Mouse (Mus musculus) adrenal gland, postnatal 36 days (tissue): ENCODE results near the gene Pim1. TPM values are rescaled to one million over a fixed set of nuclear protein-coding genes. Genes with fewer than 3 reads are reported as not detected.
A peak's percentile ranks its signal among the peaks of the same experiment; 100 is the strongest.

Source experiments
- DNase-seq, 2 experiments: peaks; one replicate each; pipeline ENCODE4 v3.0.0; 2021; ENCODE audit warnings: mixed read lengths in 1 of 2
- total RNA-seq, 2 experiments: library from RNA; stranded (reverse); gene quantifications; 2 replicates each; pipeline ENCODE4 v1.2.3; 2021

The Pim1 gene
- total RNA-seq, 2 experiments from 2014 or later = 162 to 206 TPM

DNA sequence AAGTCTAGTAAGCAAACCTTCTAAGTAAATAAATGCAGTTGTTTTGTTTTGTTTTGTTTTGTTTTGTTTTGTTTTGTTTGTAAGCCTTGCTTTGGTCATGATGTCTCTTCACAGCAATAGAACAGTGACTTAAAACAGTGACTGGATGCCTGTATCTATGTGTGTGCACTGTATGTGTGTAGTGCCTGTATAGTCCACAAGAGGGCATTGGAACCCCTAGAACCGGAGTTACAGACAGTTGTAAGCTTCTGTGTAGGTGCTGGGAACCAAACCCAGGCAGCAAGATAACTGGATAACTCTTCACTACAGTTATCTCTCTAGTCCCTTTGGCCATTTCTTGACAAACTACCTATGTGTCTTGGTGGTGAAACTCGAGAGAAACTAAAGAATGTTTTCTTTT lies 35.1 kb downstream of the Pim1 start:
- no peak for DNase-seq

GRCm38 (mm10) chr17:29528568-29529187 lies 38.1 kb downstream of the Pim1 start:
- peak; percentile 37 to 63 for DNase-seq

DNA sequence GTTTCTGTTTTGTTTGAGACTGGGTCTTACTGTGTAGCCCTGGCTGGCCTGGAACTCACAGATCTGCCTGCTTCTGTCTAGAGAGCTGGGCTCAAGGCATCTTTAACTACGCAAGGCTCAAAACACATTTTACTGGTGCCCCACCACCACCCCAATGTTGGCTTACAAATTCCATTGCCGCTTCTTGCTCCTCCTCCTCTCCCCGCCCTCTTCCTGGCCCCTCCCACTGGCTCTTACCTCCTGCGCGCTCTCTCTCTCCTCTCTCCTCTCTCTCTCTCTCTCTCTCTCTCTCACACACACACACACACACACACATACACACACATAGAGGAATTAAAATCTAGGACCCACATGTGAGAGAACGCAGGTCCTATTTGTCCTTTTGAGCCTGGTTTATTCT lies 40.0 kb downstream of the Pim1 start:
- no peak for DNase-seq

GRCm38 (mm10) chr17:29531278-29531677 lies 40.7 kb downstream of the Pim1 start:
- no peak for DNase-seq

- DNase-seq = no peak
These were observed 41.3 kb downstream of the Pim1 start for GRCm38 (mm10) chr17:29531757-29532384.

DNA sequence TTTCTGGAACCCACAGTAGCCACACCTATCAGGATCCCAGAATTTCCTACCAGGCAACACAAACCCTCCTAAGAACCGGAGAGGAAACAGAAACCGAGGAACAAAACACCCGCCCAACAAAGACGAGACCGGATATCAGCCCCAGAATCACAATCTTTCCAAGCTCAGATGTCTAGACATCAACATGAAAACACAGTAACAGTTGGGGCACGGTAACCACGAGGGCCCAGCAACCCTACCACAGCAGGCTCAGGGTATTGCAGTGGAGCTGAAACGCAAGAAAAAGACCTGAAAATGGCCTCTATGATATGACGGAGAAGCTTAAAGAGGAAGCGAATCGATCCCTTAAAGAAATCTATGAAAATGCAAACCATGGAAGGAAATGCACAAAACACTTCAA lies 43.3 kb downstream of the Pim1 start:
- DNase-seq = no peak

DNA sequence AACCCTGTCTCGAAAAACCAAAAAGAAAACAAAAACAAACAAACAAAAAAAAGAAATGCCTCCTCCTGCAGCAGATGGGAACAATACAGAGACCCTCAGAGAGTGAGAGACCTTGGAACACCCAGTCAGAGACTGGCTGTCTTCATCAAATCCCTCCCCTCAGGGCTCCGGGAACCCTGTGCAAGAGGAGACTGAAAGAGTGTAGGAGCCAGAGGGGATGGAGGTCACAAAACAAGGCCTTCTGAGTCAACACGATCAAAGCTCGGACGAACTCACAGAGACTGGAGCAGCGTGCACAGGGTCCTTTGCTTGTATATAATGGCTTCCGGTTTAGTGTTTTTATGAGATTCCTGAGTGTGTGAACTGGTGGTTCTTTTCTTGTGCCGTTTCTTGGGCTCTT lies 49.9 kb downstream of the Pim1 start:
- DNase-seq = peak; percentile 34 to 59

- peak; percentile 88 to 91 for DNase-seq
These were observed 50.9 kb downstream of the Pim1 start for GRCm38 (mm10) chr17:29541419-29541818.

GRCm38 (mm10) chr17:29542831-29543690 lies 52.5 kb downstream of the Pim1 start:
- peak in 1 of 2 experiments; percentile 28 for DNase-seq

- no peak for DNase-seq
These were observed 53.5 kb downstream of the Pim1 start for GRCm38 (mm10) chr17:29544064-29544463.

- DNase-seq = no peak
These were observed 54.7 kb downstream of the Pim1 start for GRCm38 (mm10) chr17:29545241-29545640.

Other genes starting within 250 kb of the Pim1 start
- 10 to 100 TPM; 20.4 to 25.3 TPM for gene Ppil1, start 226.6 kb upstream of the Pim1 start, total RNA-seq
- 100 to 1,000 TPM; 112 to 130 TPM for gene BC004004, start 222.0 kb upstream of the Pim1 start, total RNA-seq
- 10 to 100 TPM; 29.3 to 50.8 TPM for gene Pi16, start 173.1 kb upstream of the Pim1 start, total RNA-seq
- 100 to 1,000 TPM; 249 to 251 TPM for gene Mtch1, start 142.8 kb upstream of the Pim1 start, total RNA-seq
- 1 to 10 TPM; 2.6 to 3.6 TPM for gene Fgd2, start 129.8 kb upstream of the Pim1 start, total RNA-seq
- not detected for gene Gm17657, start 58.9 kb downstream of the Pim1 start, total RNA-seq
- gene Tbc1d22b, start 59.0 kb downstream of the Pim1 start, total RNA-seq = 10 to 100 TPM; 24.6 to 28.3 TPM
- not detected for gene Tmem217, start 61.6 kb downstream of the Pim1 start, total RNA-seq
- gene Rnf8, start 124.0 kb downstream of the Pim1 start, total RNA-seq = 10 to 100 TPM; 39.1 to 53.3 TPM
- gene Gm28043, start 124.1 kb downstream of the Pim1 start, total RNA-seq = 1 to 10 TPM; 2.6 to 2.7 TPM
- 100 to 1,000 TPM in 1 of 2 experiments, 10 to 100 TPM in 1; 70.7 to 104 TPM for gene Cmtr1, start 169.8 kb downstream of the Pim1 start, total RNA-seq
- gene Ccdc167, start 226.3 kb downstream of the Pim1 start, total RNA-seq = 10 to 100 TPM in 1 of 2 experiments, 1 to 10 TPM in 1; 8.6 to 11.4 TPM